Mouse (Mus musculus) thymus, adult 2 months (tissue): ENCODE results near the gene Ccser1.

Source experiments
- CTCF ChIP-seq: fragments of 200-500 bp; IDR thresholded peaks from 2 replicates; pipeline ENCODE4 v1.5.1; 2012; ENCODE audit warnings: mild to moderate bottlenecking, control low read depth, low read length, moderate library complexity, borderline replicate concordance; ENCODE audit not compliant: control insufficient read depth, poor library complexity, insufficient read depth; ENCODE audit errors: extremely low read depth
- POLR2A ChIP-seq: fragments of 200-500 bp; IDR thresholded peaks from 2 replicates; pipeline ENCODE4 v1.6.1; 2012; ENCODE audit warnings: mild to moderate bottlenecking, low read length, control low read depth, moderate library complexity; ENCODE audit not compliant: control insufficient read depth, poor library complexity, insufficient read depth; ENCODE audit errors: extremely low read depth

- no peak for TF ChIP-seq POLR2A
- no peak for TF ChIP-seq CTCF
Measured at GRCm38 (mm10) chr6:61387046-61387445, 206.9 kb downstream of the Ccser1 start.
